Mouse (Mus musculus) kidney, adult 2 months (tissue): ENCODE measurements around the gene Ndufa1. TPM values are rescaled to one million over a fixed set of nuclear protein-coding genes. Genes with fewer than 3 reads are reported as not detected.
A peak's percentile ranks its signal among the peaks of the same experiment; 100 is the strongest.
"Not testable (repeated sequence)": the region's sequence is repeated elsewhere in the genome, so short reads cannot be mapped to it uniquely, and the experiment has no call there.

ENCODE experiments used
- DNase-seq: peaks from one replicate; pipeline ENCODE4 v3.0.0; 2021
- H3K27ac ChIP-seq: fragments of 200-500 bp; 2 replicates; pipeline ENCODE4 v1.5.1; 2012; ENCODE audit warnings: low read depth, low read length, control low read depth, inconsistent platforms; ENCODE audit not compliant: insufficient read depth
- H3K27me3 ChIP-seq: fragments of 200-500 bp; replicated peaks from 2 replicates; pipeline ENCODE4 v1.6.1; 2012; ENCODE audit warnings: mild to moderate bottlenecking, moderate library complexity, low read length, inconsistent platforms; ENCODE audit not compliant: control insufficient read depth, insufficient read depth
- H3K36me3 ChIP-seq: fragments of 200-500 bp; 2 replicates; pipeline ENCODE4 v1.6.1; 2012; ENCODE audit warnings: mild to moderate bottlenecking, moderate library complexity, low read length, inconsistent platforms; ENCODE audit not compliant: control insufficient read depth, insufficient read depth
- H3K4me1 ChIP-seq: fragments of 200-500 bp; 2 replicates; pipeline ENCODE4 v1.6.1; 2011; ENCODE audit warnings: low read length; ENCODE audit not compliant: control insufficient read depth, insufficient read depth
- H3K4me3 ChIP-seq: fragments of 200-500 bp; 2 replicates; pipeline ENCODE4 v1.5.1; 2011; ENCODE audit warnings: mild to moderate bottlenecking, low read depth, low read length, control low read depth; ENCODE audit not compliant: insufficient read depth
- CTCF ChIP-seq: fragments of 200-500 bp; conservative IDR thresholded peaks from 2 replicates; pipeline ENCODE4 v1.5.1; 2011; ENCODE audit warnings: low read depth, mild to moderate bottlenecking, control low read depth, low read length, moderate library complexity, mixed read lengths; ENCODE audit not compliant: insufficient read depth, insufficient read length
- POLR2A ChIP-seq: fragments of 200-500 bp; IDR thresholded peaks from one replicate; pipeline ENCODE4 v1.6.1; 2011; ENCODE audit warnings: low read depth, low read length, control low read depth
- WGBS: fragments of 180-500 bp; shearing (Covaris S2); methylation state at CpG from one replicate; pipeline ENCODE4 v1.1.7; 2018; 5-methylcytosine and 5-hydroxymethylcytosine counted together
- polyA plus RNA-seq: library from polyadenylated mRNA; depleted of rRNA; stranded (reverse); fragments of >200 nt; gene quantifications from 2 replicates; pipeline ENCODE4 v1.2.3, GENCODE M21; 2012; rRNA removed

Ndufa1 gene
- polyA plus RNA-seq, 1 experiment: 921 TPM

DNA sequence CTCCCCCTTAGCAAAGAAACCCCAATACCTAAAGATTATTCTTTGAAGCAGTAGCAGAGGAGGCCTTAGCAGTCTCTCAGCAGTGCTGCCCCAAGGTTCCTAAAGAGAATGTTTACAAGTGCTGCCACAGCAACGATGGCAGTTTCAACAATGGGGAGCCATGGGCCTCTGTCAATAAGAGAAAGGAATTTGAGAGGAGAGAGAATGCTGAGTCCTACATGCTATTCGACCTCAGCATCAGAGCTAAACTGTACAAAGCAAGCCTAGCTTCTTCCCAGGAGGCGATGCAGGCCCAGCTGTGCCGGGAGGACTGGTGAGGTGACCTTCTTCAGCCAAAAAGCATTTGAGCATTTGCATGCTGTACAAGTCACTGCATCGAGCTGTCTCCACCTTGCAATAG, 22.2 kb downstream of the Ndufa1 start, which contains the start of gene Akap14:
Gene Akap14, minus strand, starts transcription at position 101 of the 400 bp plus-strand sequence.
- Histone ChIP-seq H3K4me3 (no peak within 1 kb of the TSS), H3K27me3 (no peaks in the 10 kb centered on the region), H3K4me1 (no peaks in the 10 kb centered on the region), H3K36me3 (no peaks in the 10 kb centered on the region), H3K27ac (no peak within 1 kb of the TSS)
- TF ChIP-seq CTCF (no peak), POLR2A (no peak)
- no peak for DNase-seq
- 66% methylated on average over 5 of the region's 5 CpGs for WGBS

DNA sequence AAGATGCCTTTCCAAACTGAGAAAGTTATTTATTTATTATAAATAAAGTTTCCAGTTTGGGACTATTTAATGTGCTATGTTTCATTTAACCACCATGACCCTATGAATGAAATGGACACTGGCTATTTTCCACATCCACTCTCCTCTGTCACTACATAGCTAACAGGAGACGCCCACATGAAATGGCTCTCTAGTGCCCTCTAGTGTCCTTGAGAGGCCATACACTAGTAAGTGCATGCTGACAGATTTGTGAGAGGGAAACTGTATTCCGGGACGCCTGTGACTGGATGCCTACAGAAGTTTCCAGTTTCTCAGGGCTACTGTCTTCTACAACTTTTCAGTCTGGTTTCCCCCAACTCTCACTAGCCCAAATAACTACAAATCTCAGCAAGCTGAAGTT, 23.9 kb downstream of the Ndufa1 start:
- peak; percentile 48 for DNase-seq
- H3K27ac ChIP-seq: no peak overlapping the region
- 9% methylated on average over 3 of the region's 3 CpGs for WGBS
- TF ChIP-seq POLR2A (no peak), CTCF (peak; percentile 56)
- H3K36me3 ChIP-seq: no peaks in the 10 kb centered on the region
- H3K27me3 ChIP-seq: no peaks in the 10 kb centered on the region
- H3K4me3 ChIP-seq: no peak overlapping the region
- H3K4me1 ChIP-seq: no peaks in the 10 kb centered on the region

DNA sequence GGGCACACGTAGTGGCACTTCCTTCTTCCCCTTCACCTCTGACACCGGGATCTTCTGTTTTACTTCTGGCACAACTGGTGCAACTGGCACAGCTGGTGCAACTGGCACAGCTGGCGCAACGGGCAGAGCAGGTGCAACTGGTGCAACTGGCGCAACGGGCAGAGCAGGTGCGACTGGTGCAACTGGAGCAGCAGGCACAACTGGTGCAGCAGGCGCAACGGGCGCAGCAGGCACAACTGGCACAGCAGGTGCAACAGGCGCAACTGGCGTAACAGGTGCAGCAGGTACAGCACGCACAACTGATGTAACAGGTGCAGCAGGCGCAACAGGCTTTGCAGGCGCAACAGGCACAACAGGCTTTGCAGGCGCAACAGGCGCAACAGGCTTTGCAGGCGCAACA, 27.8 kb downstream of the Ndufa1 start:
- DNase-seq: no peak
- Histone ChIP-seq H3K4me1 (no peaks in the 10 kb centered on the region), H3K4me3 (no peak overlapping the region), H3K27me3 (no peaks in the 10 kb centered on the region), H3K27ac (no peak overlapping the region), H3K36me3 (no peaks in the 10 kb centered on the region)
- TF ChIP-seq POLR2A (no peak), CTCF (no peak)
- 78% methylated on average over 18 of the region's 18 CpGs for WGBS

DNA sequence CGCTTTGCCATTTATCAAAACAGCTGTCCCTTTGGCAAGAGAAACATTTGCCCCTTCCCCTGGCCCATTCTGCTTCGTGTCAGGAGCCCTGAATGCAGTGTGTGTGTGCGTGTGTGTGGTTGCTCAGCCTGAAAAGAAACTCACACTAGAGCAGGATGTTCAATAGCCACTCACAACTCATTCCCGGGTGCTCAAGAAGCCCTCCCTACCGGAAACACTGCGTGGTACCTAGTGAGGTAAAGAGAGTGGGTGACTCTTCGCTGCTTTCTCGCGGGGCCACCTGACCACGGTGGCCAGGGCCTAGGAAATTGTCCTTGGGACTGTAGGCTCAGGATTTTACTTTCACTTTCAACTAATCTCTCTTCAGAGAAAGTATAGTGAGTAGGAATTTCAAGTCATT, 29.8 kb downstream of the Ndufa1 start:
- no peak for DNase-seq
- 72% methylated on average over 10 of the region's 10 CpGs for WGBS
- no peak for TF ChIP-seq POLR2A
- no peak for TF ChIP-seq CTCF

DNA sequence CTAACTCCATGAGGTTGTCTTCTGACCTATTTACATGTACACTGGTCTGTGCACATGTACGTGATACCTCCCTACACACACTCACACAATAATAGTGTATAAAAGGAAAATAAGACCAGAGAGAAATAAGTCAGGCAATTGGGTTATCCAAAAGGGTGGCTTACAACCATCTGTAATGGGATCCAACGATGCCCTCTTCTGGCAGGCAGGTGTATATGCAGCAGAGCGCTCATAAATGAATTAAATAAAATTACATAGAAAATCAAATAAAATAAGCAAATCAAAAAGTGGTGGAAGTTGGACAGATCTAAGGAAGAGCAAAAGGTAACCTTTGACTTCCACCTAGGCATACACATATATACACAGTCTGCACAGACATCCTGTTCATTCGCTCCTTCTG, 33.1 kb downstream of the Ndufa1 start:
- Histone ChIP-seq H3K4me1 (no peaks in the 10 kb centered on the region), H3K27me3 (no peaks in the 10 kb centered on the region), H3K27ac (no peak overlapping the region), H3K4me3 (no peak overlapping the region), H3K36me3 (no peaks in the 10 kb centered on the region)
- WGBS: 74% methylated on average over 4 of the region's 4 CpGs
- TF ChIP-seq CTCF: peak; percentile 27; the same call in 1 of the 2 replicates
- no peak for TF ChIP-seq POLR2A
- no peak for DNase-seq

More for the DNA sequence above, 29.8 kb downstream of the Ndufa1 start:
- no peaks in the 10 kb centered on the region for H3K27me3 ChIP-seq
- no peak overlapping the region for H3K27ac ChIP-seq
- H3K36me3 ChIP-seq: no peaks in the 10 kb centered on the region
- no peak overlapping the region for H3K4me3 ChIP-seq
- H3K4me1 ChIP-seq: no peaks in the 10 kb centered on the region

DNA sequence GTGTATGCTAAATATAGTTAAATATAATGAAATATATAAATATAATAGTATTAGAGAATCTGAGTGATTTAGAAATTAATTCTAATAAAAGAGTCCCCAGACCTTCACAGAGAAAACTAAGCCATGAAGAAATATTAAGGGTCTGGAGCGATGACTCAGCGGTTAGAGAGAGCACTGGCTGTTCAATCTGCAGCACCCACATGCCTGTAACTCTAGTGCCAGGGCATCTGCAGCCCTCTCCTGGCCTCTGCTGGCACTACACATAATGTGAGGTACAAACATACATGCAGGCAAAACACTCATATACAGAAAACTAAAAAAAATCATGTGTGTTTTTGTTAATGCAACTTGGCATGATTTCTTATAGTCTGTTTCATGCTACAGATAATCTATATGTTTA, 46.0 kb downstream of the Ndufa1 start:
- Histone ChIP-seq H3K4me3 (no peak overlapping the region), H3K4me1 (no peaks in the 10 kb centered on the region), H3K27ac (no peak overlapping the region), H3K27me3 (no peaks in the 10 kb centered on the region), H3K36me3 (no peaks in the 10 kb centered on the region)
- DNase-seq: peak; percentile 15
- WGBS: 78% methylated on average over 2 of the region's 2 CpGs
- TF ChIP-seq POLR2A (no peak), CTCF (peak; percentile 38)

DNA sequence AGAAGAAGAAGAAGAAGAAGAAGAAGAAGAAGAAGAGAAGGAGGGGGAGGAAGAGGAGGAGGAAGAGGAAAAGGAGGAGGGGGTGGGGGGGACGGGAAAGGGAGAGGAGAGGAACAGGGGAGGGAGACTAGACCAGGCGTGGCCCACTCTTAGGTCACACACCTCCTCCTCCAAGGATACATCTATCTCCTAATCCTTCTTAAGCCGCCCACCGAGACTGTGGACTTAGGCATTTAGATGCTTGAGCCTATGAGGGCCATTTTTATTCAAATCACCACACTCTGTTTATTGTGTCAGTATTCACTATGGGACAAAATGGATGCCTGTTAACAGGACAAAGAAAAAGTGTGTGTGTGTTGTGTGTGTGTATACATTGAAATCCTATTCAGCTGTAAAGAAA, 46.5 kb downstream of the Ndufa1 start:
- H3K36me3 ChIP-seq, H3K27ac ChIP-seq, H3K4me1 ChIP-seq, DNase-seq, H3K27me3 ChIP-seq, H3K4me3 ChIP-seq: not testable (repeated sequence)
- 92% methylated on average over 2 of the region's 4 CpGs for WGBS

DNA sequence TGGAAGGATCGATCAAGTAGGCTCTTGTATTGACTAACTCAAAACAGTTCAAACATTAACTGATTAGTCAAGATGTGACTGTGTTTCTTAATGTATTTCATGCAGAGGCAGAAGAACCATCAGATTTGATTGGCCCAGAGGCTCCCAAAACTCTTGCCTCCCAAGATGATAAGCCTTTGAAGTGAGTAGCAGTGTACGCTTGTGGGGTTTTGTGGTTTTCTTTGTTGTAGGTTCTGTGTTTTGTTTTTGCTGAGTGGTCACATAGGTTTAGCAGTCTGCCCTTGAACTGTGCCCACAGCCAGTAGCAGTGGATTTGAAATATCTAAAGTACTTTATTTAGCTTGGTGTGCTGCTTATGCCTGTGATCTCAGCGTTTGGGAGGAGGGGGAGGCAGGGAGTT, 49.2 kb downstream of the Ndufa1 start:
- no peaks in the 10 kb centered on the region for H3K4me1 ChIP-seq
- no peak overlapping the region for H3K27ac ChIP-seq
- H3K27me3 ChIP-seq: no peaks in the 10 kb centered on the region
- H3K4me3 ChIP-seq: no peak overlapping the region
- 86% methylated on average over 3 of the region's 3 CpGs for WGBS
- no peak for DNase-seq
- no peaks in the 10 kb centered on the region; the same call in 1 of the 2 replicates for H3K36me3 ChIP-seq
- no peak for TF ChIP-seq CTCF
- no peak for TF ChIP-seq POLR2A

Other genes starting within 250 kb of the Ndufa1 start
- gene Sept6, start 199.4 kb downstream of the Ndufa1 start, polyA plus RNA-seq: 5.3 and 5.7 TPM in 2 replicates
- gene Sowahd, start 142.3 kb downstream of the Ndufa1 start, polyA plus RNA-seq: 0.22 and 0.29 TPM in 2 replicates
- gene Rpl39, start 105.8 kb downstream of the Ndufa1 start, polyA plus RNA-seq: 69.4 and 115 TPM in 2 replicates
- gene Upf3b, start 80.8 kb downstream of the Ndufa1 start, polyA plus RNA-seq: 2.9 and 4.5 TPM in 2 replicates
- gene Nkap, start 64.4 kb downstream of the Ndufa1 start, polyA plus RNA-seq: 2.0 and 2.5 TPM in 2 replicates
- gene Akap14, start 22.3 kb downstream of the Ndufa1 start, polyA plus RNA-seq: not detected in 2 replicates
- 1.9 and 2.7 TPM in 2 replicates for gene Rnf113a1, start 82 bp upstream of the Ndufa1 start, polyA plus RNA-seq
- not detected in 2 replicates for gene Gm9, start 19.9 kb upstream of the Ndufa1 start, polyA plus RNA-seq
- not detected in 2 replicates for gene Rhox1, start 31.1 kb upstream of the Ndufa1 start, polyA plus RNA-seq
- gene Rhox2a, start 53.8 kb upstream of the Ndufa1 start, polyA plus RNA-seq: not detected in 2 replicates
- gene Rhox3a, start 58.8 kb upstream of the Ndufa1 start, polyA plus RNA-seq: not detected in 2 replicates
- not detected in 2 replicates for gene Rhox4a, start 74.2 kb upstream of the Ndufa1 start, polyA plus RNA-seq
- gene Rhox3a2, start 188.9 kb upstream of the Ndufa1 start, polyA plus RNA-seq: not detected in 2 replicates
- gene Rhox4a2, start 199.7 kb upstream of the Ndufa1 start, polyA plus RNA-seq: not detected in 2 replicates
- gene Rhox2b, start 220.9 kb upstream of the Ndufa1 start, polyA plus RNA-seq: not detected in 2 replicates
- not detected in 2 replicates for gene Rhox4b, start 241.3 kb upstream of the Ndufa1 start, polyA plus RNA-seq